ENCODE assay signal across 9 mouse cellular contexts in genomic region chr2:72493039-72493438, GRCm38 (mm10). TPM values are rescaled to one million over a fixed set of nuclear protein-coding genes. Genes with fewer than 3 reads are reported as not detected.
DNase-seq lines count a peak whose midpoint lies in the region; ATAC-seq and TF ChIP-seq lines count a peak whose summit lies in the region.
"Had no signal": no experiment of that assay in that cellular context is flagged by ENCODE, and none has a peak within 500 bp of the region (broad histone marks: within the 10 kb centered on the region; RNA-seq: fewer than 3 reads in every experiment).

No protein-coding gene starts in this region.

- H3K9ac ChIP-seq in intestine, embryonic 14.5 days (ENCODE audit: low read length) = no peak overlapping the region
- H3K9ac ChIP-seq in intestine, embryonic 16.5 days (ENCODE audit: low read depth, low read length) = no peak overlapping the region
- H3K9ac ChIP-seq in lung, postnatal 0 days (replicated peaks; ENCODE audit: low read depth) = no peak overlapping the region
- H3K9ac ChIP-seq: forebrain, postnatal 0 days had no signal

- H3K27me3 ChIP-seq in intestine, embryonic 14.5 days (replicated peaks; ENCODE audit: control insufficient read depth, insufficient read depth, low read length) = no peaks in the 10 kb centered on the region
- no peaks in the 10 kb centered on the region for H3K27me3 ChIP-seq in intestine, embryonic 16.5 days (replicated peaks; ENCODE audit: control insufficient read depth, insufficient read depth, low read length)
- H3K27me3 ChIP-seq in lung, postnatal 0 days (replicated peaks; ENCODE audit: insufficient read depth, low read length) = no peaks in the 10 kb centered on the region

- H3K27ac ChIP-seq in intestine, embryonic 14.5 days (ENCODE audit: low read depth) = no peak overlapping the region
- H3K27ac ChIP-seq in intestine, embryonic 16.5 days (ENCODE audit: low read length) = no peak overlapping the region
- no peak overlapping the region for H3K27ac ChIP-seq in lung, postnatal 0 days (ENCODE audit: low read length)

- ATAC-seq in intestine, embryonic 14.5 days (replicated peaks; ENCODE audit: low FRiP score, low TSS enrichment, low read depth) = no peak
- no peak for ATAC-seq in intestine, embryonic 16.5 days
- no peak for ATAC-seq in lung, postnatal 0 days
- ATAC-seq: forebrain, postnatal 0 days had no signal

- H3K4me2 ChIP-seq in intestine, embryonic 14.5 days (ENCODE audit: low read length) = peak overlapping the region; percentile 22
- H3K4me2 ChIP-seq in intestine, embryonic 16.5 days (ENCODE audit: low read depth, low read length) = no peak overlapping the region
- H3K4me2 ChIP-seq in lung, postnatal 0 days (replicated peaks; ENCODE audit: low read depth, low read length) = peak overlapping the region; percentile 27
- H3K4me2 ChIP-seq: midbrain, embryonic 11.5 days had no signal

- H3K9me3 ChIP-seq in intestine, embryonic 14.5 days (ENCODE audit: control insufficient read depth, low read length) = no peaks in the 10 kb centered on the region
- no peaks in the 10 kb centered on the region for H3K9me3 ChIP-seq in intestine, embryonic 16.5 days (ENCODE audit: control insufficient read depth, low read length)
- no peaks in the 10 kb centered on the region for H3K9me3 ChIP-seq in lung, postnatal 0 days (ENCODE audit: low read length)

- no peak overlapping the region for H3K4me3 ChIP-seq in intestine, embryonic 14.5 days (ENCODE audit: low read depth, low read length)
- no peak overlapping the region for H3K4me3 ChIP-seq in intestine, embryonic 16.5 days (ENCODE audit: low read length)
- H3K4me3 ChIP-seq in lung, postnatal 0 days (ENCODE audit: low read depth, low read length) = no peak overlapping the region

- no peak for DNase-seq in intestine, embryonic 14.5 days (ENCODE audit: low spot score)
- DNase-seq in CD4-positive, CD25-positive, alpha-beta regulatory T cell, adult 2 months (ENCODE audit: low read depth, low spot score) = peak; percentile 79
- peak; percentile 29 for DNase-seq in c-Kit-positive CD71-positive TER-119-positive erythroid progenitor cells, embryonic 14.5 days (ENCODE audit: low spot score)
- DNase-seq in lung, postnatal 0 days (ENCODE audit: low spot score) = peak; percentile 44
- no peak for DNase-seq in MN1 (ENCODE audit: low spot score)
- DNase-seq in gastrocnemius, postnatal 25 days = no peak
- DNase-seq: forebrain, postnatal 0 days had no signal

- H3K36me3 ChIP-seq in intestine, embryonic 14.5 days (ENCODE audit: control insufficient read depth, insufficient read depth, low read length) = no peaks in the 10 kb centered on the region
- H3K36me3 ChIP-seq in intestine, embryonic 16.5 days (ENCODE audit: control insufficient read depth, insufficient read depth, low read length) = no peaks in the 10 kb centered on the region
- no peaks in the 10 kb centered on the region for H3K36me3 ChIP-seq in lung, postnatal 0 days (ENCODE audit: insufficient read depth, low read length)

- H3K4me1 ChIP-seq in intestine, embryonic 14.5 days (replicated peaks; ENCODE audit: control insufficient read depth, insufficient read depth, low read length) = peaks cover 8% of the 10 kb centered on the region; the same call in 1 of the 2 replicates
- no peaks in the 10 kb centered on the region for H3K4me1 ChIP-seq in intestine, embryonic 16.5 days (ENCODE audit: control insufficient read depth, insufficient read depth, low read length)
- H3K4me1 ChIP-seq in lung, postnatal 0 days (ENCODE audit: insufficient read depth, low read depth, low read length) = no peaks in the 10 kb centered on the region

- no peak for TF ChIP-seq CTCF in lung, postnatal 0 days (IDR thresholded peaks at IDR 0.05)

- no peak for TF ChIP-seq EP300 in lung, postnatal 0 days (IDR thresholded peaks at IDR 0.05)

- WGBS in intestine, embryonic 14.5 days = 45% methylated on average over 14 of the region's 14 CpGs
- 42% methylated on average over 14 of the region's 14 CpGs for WGBS in intestine, embryonic 16.5 days
- 26% methylated on average over 14 of the region's 14 CpGs for WGBS in lung, postnatal 0 days

RNA-seq across cellular contexts. Expression of gene Cdca7, which starts 17.1 kb away (rescaled TPM):
- 162 and 181 TPM in 2 replicates for polyA plus RNA-seq in intestine, embryonic 14.5 days (2014; fragmentation: Nextera tagmentation; extraction: Ambion mirVana)
- 94.9 and 111 TPM in 2 replicates for polyA plus RNA-seq in intestine, embryonic 16.5 days (2015; fragmentation: Nextera tagmentation; extraction: Ambion mirVana)
- polyA plus RNA-seq in lung, postnatal 0 days (2015; fragmentation: Nextera tagmentation; extraction: Ambion mirVana) = 11.8 and 12.5 TPM in 2 replicates
- under 1 TPM; 0.56 to 0.78 TPM for total RNA-seq in gastrocnemius, postnatal 25 days (2021)

Comparison
In these comparisons a context has a peak if more than half of its experiments do, and no peak if none do; other contexts are left out.
1. DNase-seq: peak in CD4-positive, CD25-positive, alpha-beta regulatory T cell, adult 2 months (single experiment), c-Kit-positive CD71-positive TER-119-positive erythroid progenitor cells, embryonic 14.5 days (single experiment) and lung, postnatal 0 days (single experiment); none in intestine, embryonic 14.5 days (single experiment), MN1 (single experiment) and gastrocnemius, postnatal 25 days (single experiment).